Mouse (Mus musculus): ENCODE data around the gene Misp.

Gene Misp

GRCm38 (mm10) chr10:79820782-79821181 is at the start of gene Misp:
Gene Misp, plus strand, starts transcription at chr10:79820989.
- DNase-seq: no peak

DNA sequence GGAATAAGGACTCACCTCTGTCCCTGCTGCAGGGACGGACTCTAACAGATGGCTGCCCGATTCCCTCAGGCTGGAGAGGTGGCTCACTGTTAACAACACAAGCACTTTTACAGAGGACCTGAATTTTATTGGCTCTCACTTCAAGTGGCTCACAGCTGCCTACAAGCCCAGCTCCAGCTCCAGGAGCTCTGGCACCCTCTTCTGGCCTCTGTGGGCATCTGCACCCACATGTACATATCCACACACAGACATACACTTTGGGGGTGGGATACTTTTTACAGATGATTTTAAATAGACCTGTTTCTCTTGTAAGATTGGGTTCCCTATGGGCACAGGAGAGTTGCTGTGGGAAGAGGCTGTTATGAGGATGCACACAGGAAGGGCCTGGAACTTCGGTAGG is 48.5 kb upstream of the Misp start:
- no peak for DNase-seq

- DNase-seq: no peak
These were observed 47.6 kb upstream of the Misp start for GRCm38 (mm10) chr10:79773208-79773607.

GRCm38 (mm10) chr10:79774486-79775279 is 46.1 kb upstream of the Misp start:
- no peak for DNase-seq

DNA sequence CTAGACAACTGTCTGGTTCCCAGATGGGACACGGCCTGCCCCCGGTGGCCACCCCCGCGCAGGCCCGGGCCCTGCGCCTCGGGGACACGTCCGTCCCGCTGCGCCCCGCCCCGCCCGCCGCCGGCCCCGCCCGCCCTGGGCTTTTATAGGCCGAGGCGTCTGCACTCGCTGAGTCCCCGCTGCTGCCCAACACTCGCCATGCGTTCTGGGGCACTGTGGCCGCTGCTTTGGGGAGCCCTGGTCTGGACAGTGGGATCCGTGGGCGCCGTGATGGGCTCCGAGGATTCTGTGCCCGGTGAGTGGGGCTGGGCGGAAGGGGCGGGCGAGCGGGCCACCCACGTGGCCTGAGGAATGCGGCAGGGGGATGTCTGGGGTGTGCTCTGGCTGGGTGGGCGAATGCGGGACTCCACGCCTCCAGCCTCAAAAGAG is 43.7 kb upstream of the Misp start, which contains the start of gene Fstl3:
TSS of gene Fstl3 (plus strand) at position 170 of the 429 bp plus-strand sequence.
- peak; percentile 57 for DNase-seq

- peak; percentile 70 for DNase-seq
These were observed 42.8 kb upstream of the Misp start for GRCm38 (mm10) chr10:79778006-79778405.

GRCm38 (mm10) chr10:79779193-79779592 is 41.6 kb upstream of the Misp start:
- no peak for DNase-seq

DNA sequence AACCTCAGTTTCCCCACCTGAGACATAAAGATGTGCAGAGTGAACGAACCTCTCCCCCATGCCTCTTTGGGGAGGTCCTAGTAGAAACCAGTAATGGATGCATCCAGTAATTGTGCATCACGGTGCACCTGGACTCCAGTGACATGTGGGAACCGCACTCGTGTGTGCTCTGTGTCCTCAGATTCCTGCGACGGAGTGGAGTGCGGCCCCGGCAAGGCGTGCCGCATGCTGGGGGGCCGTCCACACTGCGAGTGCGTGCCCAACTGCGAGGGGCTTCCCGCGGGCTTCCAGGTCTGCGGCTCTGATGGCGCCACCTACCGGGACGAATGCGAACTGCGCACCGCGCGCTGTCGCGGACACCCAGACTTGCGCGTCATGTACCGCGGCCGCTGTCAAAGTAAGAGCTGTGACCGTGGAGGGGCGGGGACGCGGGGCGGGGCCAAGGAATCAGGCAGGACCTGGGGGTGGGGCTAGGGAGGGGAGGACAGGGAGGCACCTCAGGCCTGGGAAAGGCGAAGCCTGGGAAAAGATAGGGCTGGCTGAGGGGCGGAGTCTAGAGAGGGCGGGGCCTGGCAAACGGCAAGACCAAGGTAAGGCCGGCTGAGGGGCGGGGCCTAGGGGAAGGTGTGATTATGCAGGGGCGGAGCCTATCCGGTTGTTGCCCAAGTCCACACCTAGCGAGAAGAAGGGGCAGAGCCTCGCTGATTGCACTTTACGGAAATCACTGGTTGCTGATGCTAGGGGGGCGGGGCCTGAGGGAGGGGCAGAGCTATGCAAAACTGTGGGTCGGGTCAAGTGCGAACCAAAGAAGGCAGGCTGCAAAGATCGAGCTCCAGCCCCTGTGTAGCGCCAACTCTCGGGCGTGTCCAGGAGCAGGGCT is 40.8 kb upstream of the Misp start:
- peak; percentile 96 for DNase-seq

DNA sequence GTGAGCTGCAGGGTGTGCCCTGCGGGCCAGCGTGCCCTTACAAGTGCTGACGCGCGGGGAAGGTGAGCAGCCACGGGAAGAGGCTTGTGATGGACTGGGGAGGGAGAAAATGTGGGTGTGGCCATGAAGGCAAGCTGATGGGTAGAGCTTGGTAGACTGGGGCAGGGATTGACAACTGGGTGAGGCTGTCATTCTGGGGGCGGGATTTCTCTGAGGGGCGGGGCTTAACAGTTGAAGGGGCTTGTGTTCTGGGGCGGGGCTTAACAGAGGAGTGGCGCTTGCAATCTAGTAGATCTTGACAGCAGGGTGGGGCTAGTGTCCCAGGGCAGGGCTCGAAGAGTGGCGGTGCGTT is 40.1 kb upstream of the Misp start:
- DNase-seq: peak; percentile 70

- DNase-seq: no peak
These were observed 39.6 kb upstream of the Misp start for GRCm38 (mm10) chr10:79781139-79781538.

DNA sequence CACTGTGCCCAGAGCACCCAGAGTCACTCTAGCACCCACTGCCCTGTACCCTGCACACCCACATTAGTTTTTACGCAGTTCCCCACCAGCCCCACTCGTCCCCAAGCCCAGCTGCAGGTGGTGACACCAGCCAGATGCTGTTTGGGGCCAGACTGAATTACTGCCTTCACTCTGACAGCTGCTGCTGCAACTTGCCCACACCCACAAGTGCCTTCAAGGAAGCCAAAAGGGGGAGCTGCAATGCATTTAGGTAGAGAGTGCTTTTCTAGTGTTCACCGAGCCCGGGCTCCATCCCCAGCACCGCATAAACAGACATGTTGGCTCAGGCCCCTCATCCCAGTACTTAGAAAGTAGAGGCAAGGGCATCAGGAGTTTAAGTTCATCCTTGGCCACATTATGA is 38.8 kb upstream of the Misp start:
- no peak for DNase-seq

DNA sequence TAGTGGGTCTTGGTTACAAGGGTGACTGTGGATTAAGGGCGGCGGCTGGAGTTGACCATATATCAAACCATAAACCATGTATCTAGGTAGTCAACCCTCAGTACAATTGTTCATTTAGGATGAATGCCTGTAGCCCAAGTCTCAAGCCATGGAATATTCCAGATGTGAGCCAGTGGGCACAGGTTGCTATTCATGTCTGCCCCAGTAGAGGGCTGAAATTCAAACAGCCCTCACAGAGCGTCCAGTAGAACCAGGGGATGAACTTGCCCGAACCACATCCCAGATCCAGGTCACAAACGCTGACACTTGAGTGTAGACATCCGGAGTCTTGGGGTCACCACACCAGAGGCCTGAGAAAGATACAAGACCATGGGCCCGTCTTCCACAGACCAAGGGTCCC is 37.7 kb upstream of the Misp start:
- DNase-seq: no peak

DNA sequence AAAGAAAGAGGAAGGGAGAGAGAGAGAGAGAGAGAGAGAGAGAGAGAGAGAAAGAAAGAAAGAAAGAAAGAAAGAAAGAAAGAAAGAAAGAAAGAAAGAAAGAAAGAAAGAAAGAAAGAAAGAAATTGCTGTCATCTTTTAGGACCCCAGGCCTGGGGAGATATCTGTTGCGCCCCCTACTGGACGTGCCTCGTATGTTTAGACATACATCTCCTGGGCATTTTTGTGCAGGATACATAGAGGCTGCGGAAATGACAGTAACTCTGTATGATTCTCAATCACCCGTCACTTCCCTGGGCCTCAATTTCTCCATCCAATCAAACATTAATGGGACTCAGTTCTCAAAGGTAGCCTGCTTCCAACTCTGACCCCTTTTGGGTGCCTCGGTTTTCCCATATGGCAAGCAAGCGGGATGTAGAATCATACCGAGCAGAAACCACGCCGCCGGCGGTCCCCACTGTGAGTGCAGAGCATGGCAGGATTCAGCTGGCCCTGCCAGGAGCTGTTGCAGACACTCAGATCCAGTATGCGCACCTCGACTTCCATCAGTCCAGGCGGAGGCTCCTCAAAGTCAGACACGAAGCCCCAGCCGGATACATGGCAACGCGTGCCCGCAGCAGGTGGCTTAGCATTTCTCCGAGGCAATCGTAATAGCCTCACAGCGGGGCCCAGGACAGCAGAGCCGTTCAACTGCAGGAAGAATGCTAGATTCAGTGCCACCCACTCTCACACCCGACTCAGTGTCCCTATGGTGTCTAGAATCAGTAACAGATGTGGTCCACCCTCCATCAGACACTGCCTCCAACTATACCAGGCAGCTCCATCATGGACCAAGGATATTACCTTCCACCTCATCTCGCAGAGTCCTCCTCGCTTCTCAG is 36.6 kb upstream of the Misp start:
- peak; percentile 65 for DNase-seq

DNA sequence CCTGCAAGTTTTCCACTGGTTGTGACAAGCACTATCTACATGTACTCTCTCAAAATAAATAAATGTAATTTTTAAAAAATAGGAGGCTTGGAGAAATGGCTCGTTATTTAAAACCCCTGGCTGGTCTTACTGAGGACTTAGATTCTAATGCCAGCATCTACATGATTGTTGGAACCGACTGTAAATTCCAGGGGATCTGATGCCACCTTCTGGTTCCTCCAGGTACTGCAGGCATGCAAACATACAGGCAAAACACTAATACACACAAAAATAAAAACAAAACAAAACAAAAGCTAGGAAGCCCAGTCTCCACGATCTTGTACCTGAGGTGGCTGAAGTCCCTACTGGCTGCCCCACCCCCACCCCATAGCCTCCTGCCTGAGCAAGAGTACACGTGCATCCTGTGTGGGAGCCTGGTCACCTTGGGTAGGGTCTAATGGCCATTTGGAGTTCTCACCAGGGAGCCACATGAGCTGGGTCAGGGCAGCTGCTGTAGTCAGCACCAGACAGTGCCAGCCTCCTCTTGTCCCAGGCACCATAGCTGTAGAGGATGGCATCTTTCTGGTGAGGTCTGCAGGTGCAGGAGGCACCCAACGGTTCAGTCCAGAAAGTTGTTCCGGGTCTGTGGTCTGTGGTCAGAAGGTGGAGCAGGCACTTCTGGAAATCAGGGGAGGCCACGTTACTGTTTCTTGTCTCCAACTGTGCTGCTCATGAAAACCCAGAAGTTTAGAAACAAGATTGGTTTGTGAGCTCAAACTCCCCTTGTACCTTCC is 32.2 kb upstream of the Misp start:
- DNase-seq: peak; percentile 88

DNA sequence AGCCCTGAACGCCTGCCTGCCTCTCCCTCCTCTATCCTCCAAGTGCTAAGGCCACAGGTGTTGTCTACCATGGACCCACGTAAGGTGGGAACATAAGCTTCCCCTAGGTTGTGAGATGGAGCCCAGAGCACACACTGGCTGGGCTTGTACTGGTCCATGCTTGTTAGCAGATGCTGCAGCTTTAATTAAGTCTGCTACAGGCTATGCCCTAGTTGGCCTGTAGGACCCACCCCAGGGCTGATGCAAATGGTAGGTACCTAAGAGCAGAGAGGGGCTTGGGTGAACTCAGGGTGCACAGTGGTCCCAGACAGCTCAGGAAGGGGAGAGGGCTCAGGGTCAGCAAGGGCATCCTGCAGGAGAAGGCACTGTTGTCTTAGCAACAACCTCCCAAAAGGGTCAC is 31.2 kb upstream of the Misp start:
- no peak for DNase-seq

- DNase-seq: no peak
These were observed 29.9 kb upstream of the Misp start, which contains the start of gene Prss57 for GRCm38 (mm10) chr10:79790861-79791260. Gene Prss57, minus strand, starts transcription at chr10:79790961.

- no peak for DNase-seq
These were observed 28.3 kb upstream of the Misp start for GRCm38 (mm10) chr10:79792339-79793040.

GRCm38 (mm10) chr10:79793051-79793737 is 27.6 kb upstream of the Misp start, which contains the start of gene Palm:
Gene Palm, plus strand, starts transcription at chr10:79793572.
- peak; percentile 84 for DNase-seq

DNA sequence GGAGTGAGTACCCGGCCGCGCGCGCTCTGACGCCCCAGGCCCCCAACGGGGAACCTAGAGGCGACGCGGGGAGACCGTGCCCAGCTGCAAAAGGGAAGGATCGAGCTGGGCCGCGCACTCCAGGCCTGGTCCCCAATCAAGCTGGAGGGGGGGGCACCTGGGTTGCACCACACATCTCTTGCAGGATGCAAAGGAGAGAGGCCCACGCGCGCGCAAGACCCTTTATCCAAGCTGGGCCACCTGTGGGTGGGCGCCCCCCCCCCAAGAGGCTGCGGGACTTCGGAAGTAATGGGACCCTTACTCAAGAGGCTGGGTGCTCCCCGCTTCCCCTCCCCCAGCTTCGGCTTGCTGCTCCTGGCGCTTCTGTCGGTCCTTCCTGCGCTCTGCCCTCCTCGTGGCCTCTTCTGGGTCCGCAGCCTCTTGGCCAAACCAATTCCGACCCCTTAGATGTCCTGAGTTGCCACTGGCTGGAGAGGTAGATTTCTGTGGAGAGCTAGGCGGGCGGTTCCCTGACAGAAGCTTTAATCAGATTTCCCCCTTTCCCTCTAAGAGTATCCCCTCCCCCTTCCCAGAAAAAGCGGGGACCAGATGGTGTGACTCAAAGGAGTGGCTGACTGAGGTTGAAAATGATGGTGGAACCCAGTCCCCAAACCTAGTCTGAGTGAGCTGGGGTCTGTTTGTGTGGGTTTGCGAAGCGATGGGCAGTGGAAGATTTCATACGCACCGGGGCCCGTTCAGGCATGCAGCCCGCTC is 26.9 kb upstream of the Misp start:
- DNase-seq: no peak

DNA sequence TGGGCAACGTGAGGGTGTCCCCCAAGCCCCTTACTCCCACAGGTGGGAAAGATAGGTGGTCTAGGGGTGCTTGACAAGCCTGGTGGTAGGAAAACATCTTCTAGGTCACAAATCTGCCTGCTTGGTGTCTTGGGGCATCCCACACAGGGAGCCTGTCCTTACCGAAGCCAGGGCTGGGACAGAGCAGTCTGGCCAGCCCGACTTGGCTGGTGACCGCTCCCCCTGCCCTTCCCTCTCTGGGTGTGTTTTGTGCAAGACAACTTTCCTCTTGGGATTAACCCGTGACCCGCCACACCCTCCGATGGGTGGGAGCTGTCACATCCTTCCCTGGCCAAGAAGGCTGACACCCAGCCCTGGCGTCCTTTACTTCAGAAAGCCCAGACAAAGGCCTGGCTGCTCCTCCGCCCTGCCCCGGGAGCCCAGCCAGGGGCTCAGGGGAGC is 26.3 kb upstream of the Misp start:
- peak; percentile 79 for DNase-seq

All from lung, postnatal 14 days (tissue).